Mouse (Mus musculus): Measurements from ENCODE around the gene Olfr285. TPM values are rescaled to one million over a fixed set of nuclear protein-coding genes. Genes with fewer than 3 reads are reported as not detected.

Gene Olfr285
- not detected in 2 replicates for polyA plus RNA-seq (2012)

DNA sequence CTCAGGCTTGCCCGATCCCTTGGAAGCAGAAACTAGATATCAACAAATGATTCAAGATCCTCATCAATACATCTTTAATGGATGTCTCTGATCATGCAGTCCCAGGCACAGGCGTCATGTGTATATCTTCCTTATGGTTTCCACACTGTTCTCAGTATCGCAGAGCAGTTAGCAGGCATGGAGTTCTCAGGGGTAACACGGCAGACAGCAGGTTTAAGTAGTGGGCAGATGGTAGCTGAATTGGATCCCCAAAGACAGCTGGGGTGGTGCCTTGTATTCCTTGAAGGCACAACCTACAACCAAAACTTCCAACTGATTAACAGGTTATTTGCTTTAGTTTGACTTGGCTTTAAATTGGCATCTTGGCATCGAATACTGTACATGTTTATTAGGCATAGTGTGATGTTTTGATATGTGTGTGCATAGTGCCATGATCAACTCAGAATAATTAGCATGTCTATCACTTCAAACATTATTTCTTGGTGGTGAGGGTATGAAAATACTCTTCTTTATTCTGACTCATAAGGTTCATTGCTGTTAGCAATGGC is at the start of gene Olfr285:
Gene Olfr285, minus strand, starts transcription at position 177 of the 548 bp plus-strand sequence.

DNA sequence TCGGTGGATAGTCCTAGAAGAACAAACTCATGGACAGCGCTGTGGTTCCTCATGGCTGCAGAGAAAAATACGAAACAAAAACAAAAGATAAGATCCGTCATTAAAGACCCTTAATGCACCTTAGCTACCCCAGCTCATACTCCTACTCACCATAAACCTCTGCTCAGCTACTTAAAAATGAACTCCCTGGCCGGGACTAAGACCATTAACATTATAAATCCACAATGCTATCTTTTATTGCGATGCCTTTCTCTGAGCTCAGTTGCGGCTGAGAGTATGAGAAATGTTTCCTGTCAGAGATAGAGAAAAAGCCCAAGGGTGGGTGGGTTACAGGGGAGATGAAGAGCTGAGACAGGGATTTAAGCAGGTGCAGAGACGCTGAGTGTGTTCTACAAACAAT is 23.7 kb upstream of the Olfr285 start, which contains the start of gene Olfr284:
Gene Olfr284, minus strand, starts transcription at position 101 of the 400 bp plus-strand sequence.

DNA sequence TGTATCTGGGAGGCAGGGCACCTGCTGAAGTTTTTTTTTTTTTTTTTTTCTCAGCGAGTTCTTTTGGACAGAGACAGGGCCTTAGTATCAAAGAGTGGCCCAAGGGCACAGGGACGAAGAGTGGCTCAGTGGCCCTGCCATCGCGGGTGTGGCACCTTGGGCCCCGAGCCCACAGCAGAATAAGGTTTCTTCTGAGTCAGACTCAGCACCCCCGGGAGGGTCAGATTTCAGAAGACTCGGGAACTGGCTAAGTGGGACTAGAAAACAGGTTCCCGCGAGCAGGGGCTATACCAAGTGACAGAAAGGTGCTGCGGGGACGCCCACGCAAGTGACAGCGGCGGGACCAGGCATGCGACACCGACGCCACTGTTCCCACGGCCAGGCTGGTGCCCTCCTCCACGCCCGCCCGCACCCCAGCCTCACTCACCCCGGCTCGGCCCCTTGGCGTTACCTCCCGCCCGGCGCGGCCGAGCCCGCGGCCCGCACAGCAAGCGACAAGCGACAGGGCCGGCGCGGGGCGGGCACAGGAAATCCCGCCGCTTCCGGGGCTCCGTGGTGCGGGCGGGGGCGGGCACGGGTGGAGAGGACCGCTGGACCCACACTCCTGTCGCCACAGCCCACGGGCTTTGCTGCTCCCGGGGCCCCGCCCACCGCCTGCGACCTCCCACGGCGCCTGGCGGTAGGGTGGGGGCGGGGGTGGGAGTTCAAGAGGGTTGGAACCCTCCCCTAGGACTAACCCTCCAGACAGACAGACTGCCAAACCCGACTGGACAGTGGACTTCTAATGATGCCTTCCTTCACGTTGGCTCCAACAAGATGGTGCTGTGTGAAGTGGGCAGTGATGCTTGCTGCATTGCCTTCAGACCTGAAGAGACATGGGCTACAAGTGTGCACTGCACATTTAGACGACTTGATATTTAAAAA is 21.3 kb downstream of the Olfr285 start, which contains the start of gene Zfp641:
Gene Zfp641, minus strand, starts transcription at position 534 of the 924 bp plus-strand sequence.

Other genes starting within 250 kb of the Olfr285 start
- 12.6 and 16.5 TPM in 2 replicates for gene Pfkm, start 224.8 kb downstream of the Olfr285 start, polyA plus RNA-seq (2012)
- gene Senp1, start 223.6 kb downstream of the Olfr285 start, polyA plus RNA-seq (2012): 17.7 and 20.7 TPM in 2 replicates
- gene Asb8, start 151.7 kb downstream of the Olfr285 start, polyA plus RNA-seq (2012): 3.8 TPM in 2 replicates
- 0.20 and 0.43 TPM in 2 replicates for gene Ccdc184, start 150.2 kb downstream of the Olfr285 start, polyA plus RNA-seq (2012)
- not detected in 2 replicates for gene Olfr288, start 121.8 kb downstream of the Olfr285 start, polyA plus RNA-seq (2012)
- gene Gm44579, start 96.4 kb downstream of the Olfr285 start, polyA plus RNA-seq (2012): not detected in 2 replicates
- gene Olfr287, start 96.3 kb downstream of the Olfr285 start, polyA plus RNA-seq (2012): not detected in 2 replicates
- gene Olfr286, start 82.9 kb downstream of the Olfr285 start, polyA plus RNA-seq (2012): not detected in 2 replicates
- not detected in 2 replicates for gene H1fnt, start 60.1 kb downstream of the Olfr285 start, polyA plus RNA-seq (2012)
- gene Zfp641, start 21.2 kb downstream of the Olfr285 start, polyA plus RNA-seq (2012): not detected in 2 replicates
- gene Olfr284, start 23.6 kb upstream of the Olfr285 start, polyA plus RNA-seq (2012): not detected in 2 replicates
- gene Olfr283, start 63.6 kb upstream of the Olfr285 start, polyA plus RNA-seq (2012): not detected in 2 replicates
- not detected in 2 replicates for gene Olfr282, start 113.9 kb upstream of the Olfr285 start, polyA plus RNA-seq (2012)
- not detected in 2 replicates for gene Olfr281, start 135.2 kb upstream of the Olfr285 start, polyA plus RNA-seq (2012)
- not detected in 2 replicates for gene OR5BS1P, start 152.5 kb upstream of the Olfr285 start, polyA plus RNA-seq (2012)
- gene Lalba, start 165.4 kb upstream of the Olfr285 start, polyA plus RNA-seq (2012): not detected in 2 replicates
- gene Olfr279, start 175.0 kb upstream of the Olfr285 start, polyA plus RNA-seq (2012): 0.01 TPM in 1 of 2 replicates, not detected in the other
- gene Kansl2, start 216.9 kb upstream of the Olfr285 start, polyA plus RNA-seq (2012): 39.2 and 40.8 TPM in 2 replicates